Mouse (Mus musculus): ENCODE measurements around the gene Dazap1. TPM values are rescaled to one million over a fixed set of nuclear protein-coding genes. Genes with fewer than 3 reads are reported as not detected.
"Not testable (repeated sequence)": the region's sequence is repeated elsewhere in the genome, so short reads cannot be mapped to it uniquely, and the experiment has no call there.

Dazap1 gene
- polyA plus RNA-seq, 1 experiment from 2014 or later = 36.3 TPM

GRCm38 (mm10) chr10:80247849-80248248 lies 13.4 kb upstream of the Dazap1 start:
- DNase-seq (ENCODE audit: low spot score) (no peak), ATAC-seq (ENCODE audit: low FRiP score) (no peak)
- Histone ChIP-seq H3K4me3 (replicated peaks; ENCODE audit: low read length) (no peak overlapping the region), H3K4me2 (replicated peaks) (no peak overlapping the region), H3K4me1 (replicated peaks; ENCODE audit: control insufficient read depth, insufficient read depth, low read length) (peaks cover 12% of the 10 kb centered on the region), H3K9ac (no peak overlapping the region), H3K9me3 (ENCODE audit: control insufficient read depth, low read length) (no peaks in the 10 kb centered on the region), H3K27ac (no peak overlapping the region), H3K36me3 (replicated peaks; ENCODE audit: control insufficient read depth, insufficient read depth) (peaks cover 17% of the 10 kb centered on the region), H3K27me3 (ENCODE audit: control insufficient read depth, insufficient read depth, low read length) (no peaks in the 10 kb centered on the region)
- 43% methylated on average over 6 of the region's 6 CpGs for WGBS

DNA sequence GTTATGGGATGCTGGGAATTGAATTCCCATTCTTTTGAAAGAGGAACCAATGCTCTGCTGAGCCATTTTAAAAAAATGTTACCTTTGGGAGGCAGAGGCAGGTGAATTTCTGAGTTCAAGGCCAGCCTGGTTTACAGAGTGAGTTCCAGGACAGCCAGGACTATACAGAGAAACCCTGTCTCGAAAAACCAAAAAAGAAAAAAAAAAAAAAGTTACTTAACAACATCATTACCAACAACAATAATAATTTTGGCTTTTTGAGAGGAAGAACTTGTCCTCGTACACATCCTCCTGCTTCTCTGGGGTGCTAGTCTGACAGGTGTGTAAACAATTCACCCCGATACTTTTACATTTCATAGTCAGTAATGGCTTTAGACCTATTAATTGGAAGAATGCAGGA lies 12.8 kb upstream of the Dazap1 start:
- ATAC-seq (ENCODE audit: low FRiP score); H3K27me3 ChIP-seq (ENCODE audit: control insufficient read depth, insufficient read depth, low read length); H3K9ac ChIP-seq; H3K9me3 ChIP-seq (ENCODE audit: control insufficient read depth, low read length); DNase-seq (ENCODE audit: low spot score); H3K27ac ChIP-seq: not testable (repeated sequence)
- peaks cover 12% of the 10 kb centered on the region for H3K4me1 ChIP-seq (replicated peaks; ENCODE audit: control insufficient read depth, insufficient read depth, low read length)
- peak overlapping the region; percentile 16 for H3K4me3 ChIP-seq (replicated peaks; ENCODE audit: low read length)
- H3K4me2 ChIP-seq (replicated peaks) = peak overlapping the region; percentile 90
- 36% methylated on average over 3 of the region's 3 CpGs for WGBS
- peaks cover 14% of the 10 kb centered on the region for H3K36me3 ChIP-seq (replicated peaks; ENCODE audit: control insufficient read depth, insufficient read depth)

GRCm38 (mm10) chr10:80248971-80249640 lies 12.2 kb upstream of the Dazap1 start, which contains the start of gene Ndufs7:
Gene Ndufs7, plus strand, starts transcription at chr10:80249121.
- no peaks in the 10 kb centered on the region for H3K27me3 ChIP-seq (ENCODE audit: control insufficient read depth, insufficient read depth, low read length)
- H3K4me3 ChIP-seq (replicated peaks; ENCODE audit: low read length) = peak within 1 kb of the TSS; percentile 69
- peak within 1 kb of the TSS; percentile 90 for H3K4me2 ChIP-seq (replicated peaks)
- peak within 1 kb of the TSS; percentile 85 for H3K9ac ChIP-seq
- DNase-seq (ENCODE audit: low spot score) (peak; percentile 100), ATAC-seq (ENCODE audit: low FRiP score) (peak; percentile 88)
- peaks cover 12% of the 10 kb centered on the region for H3K4me1 ChIP-seq (replicated peaks; ENCODE audit: control insufficient read depth, insufficient read depth, low read length)
- peaks cover 9% of the 10 kb centered on the region for H3K36me3 ChIP-seq (replicated peaks; ENCODE audit: control insufficient read depth, insufficient read depth)
- H3K27ac ChIP-seq = peak within 1 kb of the TSS; percentile 90
- WGBS = under 1% methylated on average over 53 of the region's 53 CpGs
- H3K9me3 ChIP-seq (ENCODE audit: control insufficient read depth, low read length) = no peaks in the 10 kb centered on the region

GRCm38 (mm10) chr10:80250059-80250458 lies 11.2 kb upstream of the Dazap1 start:
- Histone ChIP-seq H3K9me3 (ENCODE audit: control insufficient read depth, low read length) (no peaks in the 10 kb centered on the region), H3K4me3 (replicated peaks; ENCODE audit: low read length) (peak overlapping the region; percentile 69), H3K27me3 (ENCODE audit: control insufficient read depth, insufficient read depth, low read length) (no peaks in the 10 kb centered on the region), H3K27ac (no peak overlapping the region), H3K36me3 (replicated peaks; ENCODE audit: control insufficient read depth, insufficient read depth) (peaks cover 16% of the 10 kb centered on the region), H3K4me1 (replicated peaks; ENCODE audit: control insufficient read depth, insufficient read depth, low read length) (peaks cover 12% of the 10 kb centered on the region), H3K4me2 (replicated peaks) (peak overlapping the region; percentile 90), H3K9ac (peak overlapping the region; percentile 85)
- no peak for ATAC-seq (ENCODE audit: low FRiP score)
- DNase-seq (ENCODE audit: low spot score) = no peak
- WGBS = 36% methylated on average over 2 of the region's 2 CpGs

DNA sequence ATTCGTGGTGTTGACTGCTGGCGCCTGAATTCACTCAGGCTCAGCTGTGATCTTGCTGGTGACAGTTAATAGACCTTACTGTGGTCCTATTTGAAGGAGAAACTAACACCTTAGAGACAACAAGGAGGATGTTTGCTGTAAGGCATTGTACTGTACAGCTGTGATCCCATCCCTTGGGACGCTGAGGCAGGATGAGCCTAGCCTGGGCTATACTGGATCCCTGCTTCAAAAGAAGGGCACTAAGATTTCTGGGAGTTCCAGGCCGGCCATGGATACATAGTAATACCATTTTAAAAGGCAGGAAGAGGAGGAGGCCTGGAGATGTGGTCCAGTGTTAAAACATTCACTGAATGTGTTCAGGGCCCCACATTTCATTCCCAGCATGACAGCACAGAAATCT lies 10.7 kb upstream of the Dazap1 start:
- no peaks in the 10 kb centered on the region for H3K9me3 ChIP-seq (ENCODE audit: control insufficient read depth, low read length)
- 87% methylated on average over 4 of the region's 4 CpGs for WGBS
- H3K4me1 ChIP-seq (replicated peaks; ENCODE audit: control insufficient read depth, insufficient read depth, low read length) = peaks cover 12% of the 10 kb centered on the region
- no peak overlapping the region for H3K27ac ChIP-seq
- H3K4me2 ChIP-seq (replicated peaks) = peak overlapping the region; percentile 90
- H3K27me3 ChIP-seq (ENCODE audit: control insufficient read depth, insufficient read depth, low read length) = no peaks in the 10 kb centered on the region
- 0 out of 2 replicates have a peak overlapping the region, but pooled peaks have one; percentile 69 for H3K4me3 ChIP-seq (replicated peaks; ENCODE audit: low read length)
- H3K36me3 ChIP-seq (replicated peaks; ENCODE audit: control insufficient read depth, insufficient read depth) = peaks cover 21% of the 10 kb centered on the region
- ATAC-seq (ENCODE audit: low FRiP score) (no peak), DNase-seq (ENCODE audit: low spot score) (no peak)
- H3K9ac ChIP-seq = peak overlapping the region; percentile 85; the same call in 1 of the 2 replicates

DNA sequence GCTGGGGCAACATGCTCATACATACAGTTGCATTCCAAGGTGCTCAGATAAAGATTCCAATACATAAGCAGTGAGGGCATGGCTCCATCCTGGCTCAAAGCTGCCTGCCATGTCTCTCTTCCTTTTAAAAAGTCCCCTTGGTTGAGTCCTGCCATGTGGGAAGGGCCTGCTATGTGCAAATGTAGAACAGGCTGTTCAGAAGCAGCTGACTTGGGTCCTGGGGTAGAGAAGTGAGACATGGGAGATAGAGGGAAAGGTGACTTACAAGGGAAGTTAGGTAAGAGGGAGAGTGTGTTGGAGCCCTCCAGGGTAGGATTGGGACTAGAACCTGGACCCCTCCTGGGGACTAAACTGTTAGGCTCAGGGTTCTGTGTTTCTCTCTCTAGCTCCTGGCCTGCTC lies 9.3 kb upstream of the Dazap1 start:
- no peak overlapping the region for H3K4me2 ChIP-seq (replicated peaks)
- ATAC-seq (ENCODE audit: low FRiP score) = no peak

GRCm38 (mm10) chr10:80252493-80253274 lies 8.6 kb upstream of the Dazap1 start:
- ATAC-seq (ENCODE audit: low FRiP score) = no peak
- Histone ChIP-seq H3K36me3 (replicated peaks; ENCODE audit: control insufficient read depth, insufficient read depth) (peaks cover 42% of the 10 kb centered on the region), H3K4me3 (replicated peaks; ENCODE audit: low read length) (no peak overlapping the region), H3K27me3 (ENCODE audit: control insufficient read depth, insufficient read depth, low read length) (no peaks in the 10 kb centered on the region), H3K27ac (no peak overlapping the region), H3K4me2 (replicated peaks) (no peak overlapping the region), H3K9me3 (ENCODE audit: control insufficient read depth, low read length) (no peaks in the 10 kb centered on the region), H3K9ac (no peak overlapping the region), H3K4me1 (replicated peaks; ENCODE audit: control insufficient read depth, insufficient read depth, low read length) (peaks cover 12% of the 10 kb centered on the region)
- 92% methylated on average over 11 of the region's 11 CpGs for WGBS
- no peak for DNase-seq (ENCODE audit: low spot score)

More for the DNA sequence above, 9.3 kb upstream of the Dazap1 start:
- Histone ChIP-seq H3K27me3 (ENCODE audit: control insufficient read depth, insufficient read depth, low read length) (no peaks in the 10 kb centered on the region), H3K9ac (no peak overlapping the region), H3K4me1 (replicated peaks; ENCODE audit: control insufficient read depth, insufficient read depth, low read length) (peaks cover 12% of the 10 kb centered on the region), H3K4me3 (replicated peaks; ENCODE audit: low read length) (no peak overlapping the region), H3K9me3 (ENCODE audit: control insufficient read depth, low read length) (no peaks in the 10 kb centered on the region), H3K27ac (no peak overlapping the region), H3K36me3 (replicated peaks; ENCODE audit: control insufficient read depth, insufficient read depth) (peaks cover 35% of the 10 kb centered on the region)
- no peak for DNase-seq (ENCODE audit: low spot score)

DNA sequence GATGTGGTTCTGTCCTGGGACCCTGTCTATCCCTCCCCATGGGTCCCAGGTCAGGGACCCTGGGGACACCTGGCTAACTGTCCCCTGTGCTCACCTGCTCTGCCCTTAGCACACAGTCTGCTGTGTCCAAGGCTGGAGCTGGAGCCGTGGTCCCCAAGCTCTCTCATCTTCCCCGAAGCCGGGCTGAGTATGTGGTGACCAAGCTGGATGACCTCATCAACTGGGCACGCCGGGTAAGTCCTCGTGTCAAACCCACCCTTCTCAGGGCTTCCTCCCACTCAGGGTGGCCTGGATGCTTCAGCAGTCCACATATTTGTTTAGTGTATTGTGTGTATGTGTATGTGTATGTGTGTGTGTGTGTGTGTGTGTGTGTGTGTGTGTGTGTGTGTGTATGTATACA lies 7.7 kb upstream of the Dazap1 start:
- WGBS = 91% methylated on average over 6 of the region's 6 CpGs
- H3K4me3 ChIP-seq (replicated peaks; ENCODE audit: low read length) = no peak overlapping the region
- no peak for ATAC-seq (ENCODE audit: low FRiP score)

More for the DNA sequence above, 7.7 kb upstream of the Dazap1 start:
- H3K4me2 ChIP-seq (replicated peaks) = no peak overlapping the region
- no peaks in the 10 kb centered on the region for H3K9me3 ChIP-seq (ENCODE audit: control insufficient read depth, low read length)
- DNase-seq (ENCODE audit: low spot score) = no peak
- peaks cover 51% of the 10 kb centered on the region for H3K36me3 ChIP-seq (replicated peaks; ENCODE audit: control insufficient read depth, insufficient read depth)
- no peaks in the 10 kb centered on the region for H3K27me3 ChIP-seq (ENCODE audit: control insufficient read depth, insufficient read depth, low read length)
- no peak overlapping the region for H3K27ac ChIP-seq
- H3K4me1 ChIP-seq (replicated peaks; ENCODE audit: control insufficient read depth, insufficient read depth, low read length) = peaks cover 12% of the 10 kb centered on the region
- H3K9ac ChIP-seq = no peak overlapping the region
